Mouse (Mus musculus): ENCODE measurements around the gene Rhd. TPM values are rescaled to one million over a fixed set of nuclear protein-coding genes. Genes with fewer than 3 reads are reported as not detected.

Rhd gene
- total and polyA plus RNA-seq, 2 experiments = not detected

DNA sequence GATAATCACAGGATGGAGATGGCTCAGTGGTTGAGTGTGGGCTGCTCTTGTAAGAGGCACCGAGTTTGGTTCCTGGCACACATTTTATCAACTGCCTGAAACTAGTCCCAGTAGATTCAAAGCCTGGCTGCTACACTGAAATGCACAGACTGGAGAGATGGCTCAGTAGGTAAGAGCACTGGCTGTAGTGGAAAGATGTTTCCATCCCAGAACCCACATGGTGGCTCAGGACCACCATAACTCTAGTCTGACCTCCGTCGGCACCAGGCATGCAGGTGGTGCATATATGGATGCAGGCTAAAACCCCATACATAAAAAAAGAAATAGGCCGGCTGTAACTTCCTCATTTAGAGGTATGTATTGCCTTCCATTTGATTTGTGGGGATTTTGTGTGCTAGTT lies 65.2 kb downstream of the Rhd start:
- peak; percentile 66 for DNase-seq (ENCODE audit: extremely low read depth, low read depth, low spot score)
- Histone ChIP-seq H3K4me1 (ENCODE audit: control insufficient read depth, insufficient read depth, low read length) (peaks cover 7% of the 10 kb centered on the region; the same call in 1 of the 2 replicates), H3K9ac (ENCODE audit: low read depth, low read length) (no peak overlapping the region), H3K36me3 (ENCODE audit: control insufficient read depth, insufficient read depth, low read length) (peaks cover 41% of the 10 kb centered on the region), H3K4me3 (ENCODE audit: insufficient read depth, low read depth, low read length) (no peak overlapping the region), H3K27ac (replicated peaks; ENCODE audit: insufficient read depth, low read depth, low read length) (no peak overlapping the region; the same call in 1 of the 2 replicates), H3K27me3 (ENCODE audit: control insufficient read depth, insufficient read depth, low read length) (no peaks in the 10 kb centered on the region), H3K79me2 (ENCODE audit: control insufficient read depth, insufficient read depth, low read length) (peaks cover 7% of the 10 kb centered on the region; the same call in 1 of the 2 replicates)
- WGBS = 59% methylated on average over 4 of the region's 4 CpGs
- TF ChIP-seq CTCF (IDR thresholded peaks at IDR 0.05; ENCODE audit: low read depth, low read length) (no peak), POLR2A (IDR thresholded peaks at IDR 0.05; ENCODE audit: extremely low read depth, insufficient read depth, low read length) (no peak)

DNA sequence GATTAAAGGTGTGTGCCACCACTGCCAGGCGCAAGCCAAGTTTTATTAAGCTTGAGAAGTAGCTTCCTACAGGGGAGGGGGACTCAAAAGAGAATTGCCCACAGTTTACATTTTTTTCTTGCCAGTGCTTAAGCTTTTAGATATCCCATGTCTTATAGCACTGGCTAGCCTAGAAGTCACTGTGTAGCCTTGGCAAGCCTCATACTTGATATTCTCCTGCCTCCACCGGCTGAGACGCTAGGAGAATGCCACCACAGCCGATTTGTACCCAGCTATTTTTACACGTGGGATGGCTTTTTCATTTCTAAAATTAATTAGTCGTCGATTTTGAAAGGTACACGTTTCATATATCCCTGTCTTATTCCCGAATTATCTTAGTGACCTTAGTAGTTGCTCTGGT lies 65.9 kb downstream of the Rhd start:
- H3K4me3 ChIP-seq (ENCODE audit: insufficient read depth, low read depth, low read length) = peak overlapping the region; percentile 31; the same call in 1 of the 2 replicates
- H3K27me3 ChIP-seq (ENCODE audit: control insufficient read depth, insufficient read depth, low read length) = no peaks in the 10 kb centered on the region
- H3K27ac ChIP-seq (replicated peaks; ENCODE audit: insufficient read depth, low read depth, low read length) = peak overlapping the region; percentile 27
- peaks cover 41% of the 10 kb centered on the region for H3K36me3 ChIP-seq (ENCODE audit: control insufficient read depth, insufficient read depth, low read length)
- H3K79me2 ChIP-seq (ENCODE audit: control insufficient read depth, insufficient read depth, low read length) = peaks cover 7% of the 10 kb centered on the region; the same call in 1 of the 2 replicates
- peak overlapping the region; percentile 10; the same call in 1 of the 2 replicates for H3K9ac ChIP-seq (ENCODE audit: low read depth, low read length)
- TF ChIP-seq POLR2A (IDR thresholded peaks at IDR 0.05; ENCODE audit: extremely low read depth, insufficient read depth, low read length) = no peak
- no peak for TF ChIP-seq CTCF (IDR thresholded peaks at IDR 0.05; ENCODE audit: low read depth, low read length)
- 19% methylated on average over 9 of the region's 9 CpGs for WGBS
- peak; percentile 44 for DNase-seq (ENCODE audit: extremely low read depth, low read depth, low spot score)
- H3K4me1 ChIP-seq (ENCODE audit: control insufficient read depth, insufficient read depth, low read length) = peaks cover 7% of the 10 kb centered on the region; the same call in 1 of the 2 replicates

GRCm38 (mm10) chr4:134930684-134931481 lies 66.5 kb downstream of the Rhd start, which contains the start of gene Syf2:
Gene Syf2 (plus strand): TSS chr4:134930898.
- Histone ChIP-seq H3K27me3 (ENCODE audit: control insufficient read depth, insufficient read depth, low read length) (no peaks in the 10 kb centered on the region), H3K27ac (replicated peaks; ENCODE audit: insufficient read depth, low read depth, low read length) (peak within 1 kb of the TSS; percentile 77), H3K9ac (ENCODE audit: low read depth, low read length) (peak within 1 kb of the TSS; percentile 95), H3K79me2 (ENCODE audit: control insufficient read depth, insufficient read depth, low read length) (peaks cover 7% of the 10 kb centered on the region; the same call in 1 of the 2 replicates), H3K4me1 (ENCODE audit: control insufficient read depth, insufficient read depth, low read length) (peaks cover 6% of the 10 kb centered on the region; the same call in 1 of the 2 replicates), H3K4me3 (ENCODE audit: insufficient read depth, low read depth, low read length) (peak within 1 kb of the TSS; percentile 89), H3K36me3 (ENCODE audit: control insufficient read depth, insufficient read depth, low read length) (peaks cover 41% of the 10 kb centered on the region)
- 0 out of 2 replicates have a peak, but pooled peaks have one; percentile 39 for TF ChIP-seq POLR2A (IDR thresholded peaks at IDR 0.05; ENCODE audit: extremely low read depth, insufficient read depth, low read length)
- TF ChIP-seq CTCF (IDR thresholded peaks at IDR 0.05; ENCODE audit: low read depth, low read length) = no peak
- DNase-seq (ENCODE audit: extremely low read depth, low read depth, low spot score) = peak; percentile 87
- WGBS = under 1% methylated on average over 68 of the region's 68 CpGs

- peak; percentile 49 for DNase-seq (ENCODE audit: extremely low read depth, low read depth, low spot score)
- Histone ChIP-seq H3K36me3 (ENCODE audit: control insufficient read depth, insufficient read depth, low read length) (peaks cover 30% of the 10 kb centered on the region), H3K4me1 (ENCODE audit: control insufficient read depth, insufficient read depth, low read length) (no peaks in the 10 kb centered on the region), H3K27me3 (ENCODE audit: control insufficient read depth, insufficient read depth, low read length) (no peaks in the 10 kb centered on the region), H3K4me3 (ENCODE audit: insufficient read depth, low read depth, low read length) (no peak overlapping the region), H3K79me2 (ENCODE audit: control insufficient read depth, insufficient read depth, low read length) (0 out of 2 replicates have a peak, but pooled peaks cover 3% of the 10 kb centered on the region), H3K9ac (ENCODE audit: low read depth, low read length) (no peak overlapping the region), H3K27ac (replicated peaks; ENCODE audit: insufficient read depth, low read depth, low read length) (no peak overlapping the region)
- WGBS = 45% methylated on average over 17 of the region's 17 CpGs
- no peak for TF ChIP-seq POLR2A (IDR thresholded peaks at IDR 0.05; ENCODE audit: extremely low read depth, insufficient read depth, low read length)
Measured at GRCm38 (mm10) chr4:134937240-134938176, 73.2 kb downstream of the Rhd start.

DNA sequence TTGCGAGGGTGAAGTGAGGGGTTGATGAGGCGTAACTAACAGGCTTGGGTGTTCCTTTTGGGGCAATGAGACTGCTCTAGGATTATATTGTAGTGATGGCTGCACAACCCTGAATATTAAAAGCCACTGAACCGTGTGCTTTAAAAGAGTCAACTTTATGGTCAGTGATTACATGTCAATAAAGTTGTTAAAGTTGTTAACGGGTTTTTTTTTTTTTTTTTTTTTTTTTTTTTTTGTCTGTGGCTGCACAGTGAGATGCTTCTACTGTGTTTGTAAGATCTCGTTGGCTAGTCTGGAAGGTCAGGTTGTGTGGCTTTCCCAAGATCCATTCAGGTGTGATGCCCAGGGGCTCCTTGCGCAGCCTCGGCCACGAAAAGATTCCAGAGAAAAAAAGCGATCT lies 75.6 kb downstream of the Rhd start:
- WGBS = 72% methylated on average over 9 of the region's 9 CpGs
- no peak for DNase-seq (ENCODE audit: extremely low read depth, low read depth, low spot score)
- Histone ChIP-seq H3K27ac (replicated peaks; ENCODE audit: insufficient read depth, low read depth, low read length) (no peak overlapping the region), H3K27me3 (ENCODE audit: control insufficient read depth, insufficient read depth, low read length) (no peaks in the 10 kb centered on the region), H3K9ac (ENCODE audit: low read depth, low read length) (no peak overlapping the region), H3K79me2 (ENCODE audit: control insufficient read depth, insufficient read depth, low read length) (no peaks in the 10 kb centered on the region), H3K4me1 (ENCODE audit: control insufficient read depth, insufficient read depth, low read length) (no peaks in the 10 kb centered on the region), H3K4me3 (ENCODE audit: insufficient read depth, low read depth, low read length) (no peak overlapping the region), H3K36me3 (ENCODE audit: control insufficient read depth, insufficient read depth, low read length) (peaks cover 22% of the 10 kb centered on the region)
- TF ChIP-seq POLR2A (IDR thresholded peaks at IDR 0.05; ENCODE audit: extremely low read depth, insufficient read depth, low read length) (no peak), CTCF (IDR thresholded peaks at IDR 0.05; ENCODE audit: low read depth, low read length) (no peak)
